Mouse (Mus musculus) liver, embryonic 14.5 days (tissue): Measurements from ENCODE around the gene Plxnb1. TPM values are rescaled to one million over a fixed set of nuclear protein-coding genes. Genes with fewer than 3 reads are reported as not detected.
A peak's percentile ranks its signal among the peaks of the same experiment; 100 is the strongest.

Source experiments
- ATAC-seq: fragments of 200-750 bp; cut with Nextera tagmentation; 2 replicates; pipeline ENCODE4 v1.8.0; 2017; ENCODE audit warnings: moderate number of reproducible peaks, mild to moderate bottlenecking, moderate library complexity; ENCODE audit not compliant: insufficient read depth
- DNase-seq, 3 experiments: peaks; one replicate each; pipeline ENCODE4 v3.0.0-alpha.2; 2012 to 2013; ENCODE audit warnings: low read depth in 3 of 3, low spot score in 3 of 3
- H3K27ac ChIP-seq: fragments of 300-500 bp; sonication (generic); 2 replicates; pipeline ENCODE4 v1.5.1; 2014; ENCODE audit warnings: moderate library complexity, mild to moderate bottlenecking, control low read depth, inconsistent platforms
- H3K27me3 ChIP-seq: fragments of 300-500 bp; sonication (generic); 2 replicates; pipeline ENCODE4 v1.6.1; 2014; ENCODE audit warnings: mild to moderate bottlenecking, low read length, moderate library complexity; ENCODE audit not compliant: control insufficient read depth, insufficient read depth
- H3K36me3 ChIP-seq: fragments of 300-500 bp; sonication (generic); replicated peaks from 2 replicates; pipeline ENCODE4 v1.6.1; 2014; ENCODE audit warnings: low read depth; ENCODE audit not compliant: control insufficient read depth, insufficient read depth
- H3K4me1 ChIP-seq, 2 experiments: fragments of 200-500 bp in 1 of 2; fragments of 300-500 bp in 1 of 2; sonication (generic) in 1 of 2; replicated peaks; 2 replicates each; pipeline ENCODE4 v1.6.1; 2012 to 2014; ENCODE audit warnings: antibody characterized with exemption in 1 of 2, inconsistent platforms in 1 of 2, low read length in 1 of 2; ENCODE audit not compliant: control insufficient read depth in 2 of 2, insufficient read depth in 2 of 2
- H3K4me2 ChIP-seq: fragments of 300-500 bp; sonication (generic); 2 replicates; pipeline ENCODE4 v1.6.1; 2014; ENCODE audit warnings: low read depth, mild to moderate bottlenecking, control low read depth, moderate library complexity
- H3K4me3 ChIP-seq, 2 experiments: fragments of 200-500 bp in 1 of 2; fragments of 300-500 bp in 1 of 2; sonication (generic) in 1 of 2; 2 replicates each; pipeline ENCODE4 v1.5.1; 2012 to 2014; ENCODE audit warnings: low read depth in 2 of 2, low read length in 2 of 2, mild to moderate bottlenecking in 2 of 2, control low read depth in 1 of 2, inconsistent platforms in 1 of 2, moderate library complexity in 1 of 2; ENCODE audit not compliant: insufficient read depth in 1 of 2
- H3K9ac ChIP-seq: fragments of 300-500 bp; sonication (generic); replicated peaks from 2 replicates; pipeline ENCODE4 v1.6.1; 2014; ENCODE audit warnings: mild to moderate bottlenecking, control low read depth, moderate library complexity
- H3K9me3 ChIP-seq: fragments of 300-500 bp; sonication (generic); 2 replicates; pipeline ENCODE4 v1.6.1; 2016; ENCODE audit warnings: low read length, mixed read lengths; ENCODE audit not compliant: control insufficient read depth
- CTCF ChIP-seq: IDR thresholded peaks from 2 replicates; pipeline ENCODE4 v1.5.1; 2016; ENCODE audit warnings: antibody characterized with exemption, low read depth, control low read depth
- EP300 ChIP-seq: IDR thresholded peaks from 2 replicates; pipeline ENCODE4 v1.6.1; 2016; ENCODE audit warnings: antibody characterized with exemption, low read depth
- WGBS: fragments of 180-500 bp; shearing (Covaris S2); extraction: QIAGEN DNeasy Blood & Tissue Kit; methylation state at CpG from one replicate; pipeline ENCODE4 v1.1.7; 2014; ENCODE audit not compliant: insufficient replicate concordance; 5-methylcytosine and 5-hydroxymethylcytosine counted together
- polyA plus RNA-seq, 2 experiments: library from polyadenylated mRNA; depleted of rRNA in 1 of 2; stranded (reverse) in 1 of 2; unstranded in 1 of 2; fragments of >200 nt; fragmentation: Nextera tagmentation in 1 of 2; extraction: Ambion mirVana in 1 of 2; gene quantifications; 2 replicates each; pipeline versions ENCODE4 v1.2.1 to v1.2.3; 2012 to 2014

Plxnb1 gene
- polyA plus RNA-seq, 2 experiments: 2.9 to 4.3 TPM

GRCm38 (mm10) chr9:109092799-109093198, 2.4 kb upstream of the Plxnb1 start:
- peaks cover 12% of the 10 kb centered on the region for H3K36me3 ChIP-seq
- no peak overlapping the region for H3K4me2 ChIP-seq
- ATAC-seq (peak; percentile 40), DNase-seq (no peak)
- H3K27me3 ChIP-seq: peaks cover 30% of the 10 kb centered on the region
- H3K4me1 ChIP-seq: peaks cover 0 to 8% of the 10 kb centered on the region in 2 experiments; a peak in 1 of 4 replicates
- no peak overlapping the region for H3K4me3 ChIP-seq
- no peak overlapping the region for H3K9ac ChIP-seq
- WGBS: 62% methylated on average over 6 of the region's 6 CpGs
- no peak overlapping the region for H3K27ac ChIP-seq
- H3K9me3 ChIP-seq: no peaks in the 10 kb centered on the region
- TF ChIP-seq CTCF (no peak), EP300 (no peak)

- Histone ChIP-seq H3K27me3 (peaks cover 30% of the 10 kb centered on the region), H3K27ac (no peak overlapping the region), H3K4me1 (peaks cover 0 to 14% of the 10 kb centered on the region in 2 experiments; a peak in 2 of 4 replicates), H3K36me3 (peaks cover 12% of the 10 kb centered on the region), H3K4me3 (no peak overlapping the region; a peak in 1 of 4 replicates), H3K4me2 (peak overlapping the region; percentile 58), H3K9ac (no peak overlapping the region), H3K9me3 (no peaks in the 10 kb centered on the region)
- TF ChIP-seq EP300: no peak
- TF ChIP-seq CTCF: no peak
- 30% methylated on average over 11 of the region's 11 CpGs for WGBS
- ATAC-seq (no peak), DNase-seq (no peak)
These were observed 1.2 kb upstream of the Plxnb1 start for GRCm38 (mm10) chr9:109093786-109094552.

DNA sequence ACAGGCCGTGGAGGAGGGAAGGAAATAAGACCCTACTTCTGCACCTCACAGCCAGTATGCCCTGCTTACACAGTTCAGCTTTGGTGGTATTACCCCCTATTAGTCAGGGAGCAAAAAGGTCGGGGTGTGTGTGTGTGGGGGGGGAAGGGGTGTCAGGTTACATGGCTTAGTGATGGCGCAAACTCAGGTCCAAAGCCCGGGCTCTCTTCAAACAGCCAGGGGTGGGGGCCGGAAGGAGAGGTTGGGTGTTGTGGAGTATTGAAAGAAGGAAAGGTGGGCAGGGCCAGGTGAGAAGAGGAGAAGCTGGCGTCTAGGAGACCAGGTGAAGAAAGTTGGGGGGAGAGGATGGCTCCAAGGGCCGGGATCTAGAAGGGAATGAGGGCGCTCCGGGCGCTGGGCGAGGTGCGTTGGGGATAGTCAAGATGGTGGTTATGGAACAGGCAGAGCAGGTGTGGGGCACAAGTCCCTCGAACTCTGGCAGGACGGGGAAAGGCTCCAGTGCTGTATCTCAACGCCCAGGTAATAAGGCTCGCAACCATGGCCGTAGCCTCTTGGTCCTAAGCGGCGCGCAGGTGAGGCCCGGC, 544 bp upstream of the Plxnb1 start:
- no peak for DNase-seq
- peaks cover 12% of the 10 kb centered on the region for H3K36me3 ChIP-seq
- H3K27me3 ChIP-seq: peaks cover 30% of the 10 kb centered on the region

GRCm38 (mm10) chr9:109096251-109096661, 1.1 kb downstream of the Plxnb1 start:
- no peak overlapping the region for H3K9ac ChIP-seq
- H3K4me2 ChIP-seq: peak overlapping the region; percentile 56
- H3K27me3 ChIP-seq: peaks cover 30% of the 10 kb centered on the region
- ATAC-seq: no peak
- no peaks in the 10 kb centered on the region for H3K9me3 ChIP-seq
- DNase-seq: no peak
- peaks cover 0 to 14% of the 10 kb centered on the region in 2 experiments; a peak in 2 of 4 replicates for H3K4me1 ChIP-seq
- peak overlapping the region; percentile 43 to 59 for H3K4me3 ChIP-seq
- WGBS: 63% methylated on average over 9 of the region's 9 CpGs
- TF ChIP-seq EP300 (no peak), CTCF (no peak)
- H3K36me3 ChIP-seq: peaks cover 5% of the 10 kb centered on the region; the same call in 1 of the 2 replicates
- no peak overlapping the region; the same call in 1 of the 2 replicates for H3K27ac ChIP-seq

More for the DNA sequence above, 544 bp upstream of the Plxnb1 start:
- WGBS: 5% methylated on average over 21 of the region's 21 CpGs
- H3K4me3 ChIP-seq: peak overlapping the region; percentile 59 to 64
- no peak overlapping the region for H3K9ac ChIP-seq
- no peak for TF ChIP-seq EP300
- peak overlapping the region; percentile 58 for H3K4me2 ChIP-seq
- H3K27ac ChIP-seq: no peak overlapping the region
- peak; percentile 48 for ATAC-seq
- peaks cover 0 to 14% of the 10 kb centered on the region in 2 experiments; a peak in 2 of 4 replicates for H3K4me1 ChIP-seq
- no peaks in the 10 kb centered on the region for H3K9me3 ChIP-seq

- TF ChIP-seq EP300 (no peak), CTCF (no peak)
- Histone ChIP-seq H3K4me2 (peak overlapping the region; percentile 56), H3K27me3 (peaks cover 30% of the 10 kb centered on the region), H3K9me3 (no peaks in the 10 kb centered on the region), H3K4me1 (peaks cover 0 to 14% of the 10 kb centered on the region in 2 experiments; a peak in 2 of 4 replicates), H3K9ac (no peak overlapping the region), H3K4me3 (peak overlapping the region; percentile 21 to 59; a peak in 3 of 4 replicates), H3K36me3 (no peaks in the 10 kb centered on the region), H3K27ac (no peak overlapping the region)
- ATAC-seq (no peak), DNase-seq (no peak)
- 58% methylated on average over 6 of the region's 6 CpGs for WGBS
These were observed 1.7 kb downstream of the Plxnb1 start for GRCm38 (mm10) chr9:109096856-109097255.
